19 mouse cellular contexts compared by ENCODE assay signal in genomic region chr9:93870778-93871177, GRCm38 (mm10).
DNase-seq lines count a peak whose midpoint lies in the region; ATAC-seq and TF ChIP-seq lines count a peak whose summit lies in the region.
"Had no signal": no experiment of that assay in that cellular context is flagged by ENCODE, and none has a peak within 500 bp of the region (broad histone marks: within the 10 kb centered on the region; RNA-seq: fewer than 3 reads in every experiment).

No protein-coding gene starts in this region.

- H3K4me1 ChIP-seq in forebrain, embryonic 13.5 days, result peaks cover 4% of the 10 kb centered on the region; the same call in 1 of the 2 replicates
- no peaks in the 10 kb centered on the region for H3K4me1 ChIP-seq in forebrain, postnatal 0 days (ENCODE audit: insufficient read depth)
- peaks cover 5% of the 10 kb centered on the region; the same call in 1 of the 2 replicates for H3K4me1 ChIP-seq in forebrain, embryonic 16.5 days (replicated peaks; ENCODE audit: control insufficient read depth, insufficient read depth, low read length)
- H3K4me1 ChIP-seq: embryonic facial prominence, embryonic 13.5 days; embryonic facial prominence, embryonic 15.5 days had no signal

- no peak for TF ChIP-seq POLR2A in brain, embryonic 14.5 days (IDR thresholded peaks at IDR 0.05; ENCODE audit: borderline replicate concordance, extremely low read depth, insufficient read depth, insufficient read length, poor library complexity, severe bottlenecking)

- TF ChIP-seq CTCF in forebrain, postnatal 0 days (IDR thresholded peaks at IDR 0.05; ENCODE audit: low read depth), result no peak
- TF ChIP-seq CTCF in brain, embryonic 14.5 days (IDR thresholded peaks at IDR 0.05; ENCODE audit: borderline replicate concordance, extremely low read depth, insufficient read depth, insufficient read length), result no peak

- H3K36me3 ChIP-seq in forebrain, embryonic 13.5 days (ENCODE audit: poor library complexity, severe bottlenecking), result no peaks in the 10 kb centered on the region
- H3K36me3 ChIP-seq in forebrain, postnatal 0 days (ENCODE audit: insufficient read depth), result no peaks in the 10 kb centered on the region
- no peaks in the 10 kb centered on the region for H3K36me3 ChIP-seq in forebrain, embryonic 16.5 days (ENCODE audit: control insufficient read depth, insufficient read depth)
- H3K36me3 ChIP-seq: embryonic facial prominence, embryonic 13.5 days; embryonic facial prominence, embryonic 15.5 days had no signal

- no peak overlapping the region for H3K4me2 ChIP-seq in forebrain, embryonic 13.5 days
- no peak overlapping the region for H3K4me2 ChIP-seq in forebrain, postnatal 0 days (ENCODE audit: low read depth)
- no peak overlapping the region for H3K4me2 ChIP-seq in forebrain, embryonic 16.5 days (ENCODE audit: low read length)
- H3K4me2 ChIP-seq: embryonic facial prominence, embryonic 13.5 days; embryonic facial prominence, embryonic 15.5 days had no signal

- peak; percentile 58; the same call in 1 of the 2 replicates for ATAC-seq in forebrain, embryonic 13.5 days
- no peak for ATAC-seq in forebrain, postnatal 0 days
- ATAC-seq in forebrain, embryonic 16.5 days, result 0 out of 2 replicates have a peak, but pooled peaks have one; percentile 43

- no peak overlapping the region for H3K9ac ChIP-seq in forebrain, embryonic 13.5 days
- no peak overlapping the region for H3K9ac ChIP-seq in forebrain, postnatal 0 days
- H3K9ac ChIP-seq in forebrain, embryonic 16.5 days (replicated peaks; ENCODE audit: low read depth, low read length), result no peak overlapping the region
- H3K9ac ChIP-seq: embryonic facial prominence, embryonic 13.5 days; embryonic facial prominence, embryonic 15.5 days had no signal

- no peaks in the 10 kb centered on the region for H3K27me3 ChIP-seq in forebrain, embryonic 13.5 days
- H3K27me3 ChIP-seq in forebrain, postnatal 0 days (ENCODE audit: insufficient read depth, low read length), result no peaks in the 10 kb centered on the region
- no peaks in the 10 kb centered on the region for H3K27me3 ChIP-seq in forebrain, embryonic 16.5 days (replicated peaks; ENCODE audit: control insufficient read depth, insufficient read depth, low read length)
- H3K27me3 ChIP-seq: embryonic facial prominence, embryonic 13.5 days; embryonic facial prominence, embryonic 15.5 days had no signal

- no peak overlapping the region for H3K4me3 ChIP-seq in forebrain, embryonic 13.5 days
- H3K4me3 ChIP-seq in forebrain, postnatal 0 days (ENCODE audit: low read depth, low read length), result no peak overlapping the region
- H3K4me3 ChIP-seq in forebrain, embryonic 16.5 days (replicated peaks; ENCODE audit: low read length), result no peak overlapping the region
- H3K4me3 ChIP-seq: embryonic facial prominence, embryonic 13.5 days; embryonic facial prominence, embryonic 15.5 days; erythroblast, embryonic 14.5 days had no signal

- H3K27ac ChIP-seq in forebrain, embryonic 13.5 days, result no peak overlapping the region
- H3K27ac ChIP-seq in forebrain, postnatal 0 days (ENCODE audit: low read depth, low read length), result no peak overlapping the region
- H3K27ac ChIP-seq in forebrain, embryonic 16.5 days (ENCODE audit: low read length), result no peak overlapping the region
- H3K27ac ChIP-seq: embryonic facial prominence, embryonic 13.5 days; embryonic facial prominence, embryonic 15.5 days had no signal

- no peaks in the 10 kb centered on the region for H3K9me3 ChIP-seq in forebrain, embryonic 13.5 days (replicated peaks)
- no peaks in the 10 kb centered on the region for H3K9me3 ChIP-seq in forebrain, postnatal 0 days (ENCODE audit: low read length)
- no peaks in the 10 kb centered on the region for H3K9me3 ChIP-seq in forebrain, embryonic 16.5 days (ENCODE audit: control insufficient read depth, low read length)
- H3K9me3 ChIP-seq: embryonic facial prominence, embryonic 13.5 days; embryonic facial prominence, embryonic 15.5 days had no signal

- DNase-seq in forebrain, postnatal 0 days, result no peak
- DNase-seq in brain, adult 2 months (ENCODE audit: low read depth, low spot score), result peak; percentile 4
- peak; percentile 49 for DNase-seq in brain, embryonic 14.5 days (ENCODE audit: low read depth)
- DNase-seq in gastrocnemius, postnatal 10 days, result no peak
- no peak for DNase-seq in layer of hippocampus, adult 9-10 months (ENCODE audit: low spot score)
- DNase-seq: adrenal gland, postnatal 10 days; adrenal gland, postnatal 25 days; cerebellum, adult 11 months; cerebellum, adult 18-20 months; cerebellum, adult 8-10 months; cerebellum, adult 9-11 months; cerebellum, postnatal 14 days; cerebellum, postnatal 36 days; embryo, embryonic 11 days had no signal

- 71% methylated on average over 7 of the region's 7 CpGs for WGBS in forebrain, embryonic 13.5 days
- 53% methylated on average over 7 of the region's 7 CpGs for WGBS in forebrain, postnatal 0 days
- WGBS in forebrain, embryonic 16.5 days, result 49% methylated on average over 7 of the region's 7 CpGs

Comparison
In these comparisons a context has a peak if more than half of its experiments do, and no peak if none do; other contexts are left out.
1. DNase-seq: peak in brain, adult 2 months (single experiment) and brain, embryonic 14.5 days (single experiment); none in forebrain, postnatal 0 days (single experiment), gastrocnemius, postnatal 10 days (single experiment) and layer of hippocampus, adult 9-10 months (single experiment).